Mouse (Mus musculus) liver, adult 2 months (tissue): ENCODE results near the gene Hspbap1. TPM values are rescaled to one million over a fixed set of nuclear protein-coding genes. Genes with fewer than 3 reads are reported as not detected.

Experiments
- DNase-seq: peaks from one replicate; pipeline ENCODE4 v3.0.0-alpha.2; 2011; ENCODE audit warnings: low read depth, low spot score; ENCODE audit errors: extremely low read depth
- H3K27ac ChIP-seq: fragments of 200-500 bp; replicated peaks from 2 replicates; pipeline ENCODE4 v1.5.1; 2012; ENCODE audit warnings: low read depth, mild to moderate bottlenecking, control low read depth, inconsistent platforms, low read length; ENCODE audit not compliant: insufficient read depth
- H3K27me3 ChIP-seq: fragments of 200-500 bp; 2 replicates; pipeline ENCODE4 v1.6.1; 2012; ENCODE audit warnings: mild to moderate bottlenecking, moderate library complexity, low read length, inconsistent platforms; ENCODE audit not compliant: control insufficient read depth, insufficient read depth
- H3K36me3 ChIP-seq: fragments of 200-500 bp; 2 replicates; pipeline ENCODE4 v1.6.1; 2012; ENCODE audit warnings: low read length, inconsistent platforms; ENCODE audit not compliant: control insufficient read depth, insufficient read depth
- H3K4me1 ChIP-seq: fragments of 200-500 bp; 2 replicates; pipeline ENCODE4 v1.6.1; 2011; ENCODE audit warnings: low read length; ENCODE audit not compliant: control insufficient read depth, insufficient read depth
- H3K4me3 ChIP-seq: fragments of 200-500 bp; 2 replicates; pipeline ENCODE4 v1.5.1; 2011; ENCODE audit warnings: low read depth, mild to moderate bottlenecking, control low read depth, low read length, moderate library complexity; ENCODE audit not compliant: insufficient read depth
- H3K79me2 ChIP-seq: fragments of 200-500 bp; 2 replicates; pipeline ENCODE4 v1.6.1; 2012; ENCODE audit warnings: inconsistent platforms, mild to moderate bottlenecking, low read length, moderate library complexity; ENCODE audit not compliant: control insufficient read depth, insufficient read depth
- H3K9ac ChIP-seq: fragments of 200-500 bp; 2 replicates; pipeline ENCODE4 v1.6.1; 2012; ENCODE audit warnings: low read depth, mild to moderate bottlenecking, control low read depth, inconsistent platforms, low read length
- CTCF ChIP-seq: fragments of 200-500 bp; IDR thresholded peaks from 2 replicates; pipeline ENCODE4 v1.5.1; 2011; ENCODE audit warnings: low read depth, low read length, control low read depth
- POLR2A ChIP-seq: fragments of 200-500 bp; IDR thresholded peaks from 2 replicates; pipeline ENCODE4 v1.6.1; 2011; ENCODE audit warnings: low read length, control low read depth; ENCODE audit not compliant: insufficient read depth; ENCODE audit errors: extremely low read depth
- WGBS: fragments of 180-500 bp; shearing (Covaris S2); methylation state at CpG from one replicate; pipeline ENCODE4 v1.1.7; 2018; 5-methylcytosine and 5-hydroxymethylcytosine counted together
- polyA plus RNA-seq: library from polyadenylated mRNA; depleted of rRNA; stranded (reverse); fragments of >200 nt; gene quantifications from 2 replicates; pipeline ENCODE4 v1.2.3, GENCODE M21; 2012
- total RNA-seq: library from RNA; depleted of rRNA; stranded (reverse); fragments of >200 nt; gene quantifications from 2 replicates; pipeline ENCODE4 v1.2.3, GENCODE M21; 2014

Hspbap1 gene
- total and polyA plus RNA-seq, 2 experiments, result 1.7 to 2.0 TPM

GRCm38 (mm10) chr16:35738096-35738767 is 31.9 kb upstream of the Hspbap1 start:
- peaks cover 14% of the 10 kb centered on the region for H3K4me1 ChIP-seq
- H3K36me3 ChIP-seq, result peaks cover 2% of the 10 kb centered on the region; the same call in 1 of the 2 replicates
- no peak overlapping the region for H3K9ac ChIP-seq
- H3K27ac ChIP-seq, result no peak overlapping the region
- 85% methylated on average over 7 of the region's 7 CpGs for WGBS
- peaks cover 10% of the 10 kb centered on the region; the same call in 1 of the 2 replicates for H3K79me2 ChIP-seq
- no peaks in the 10 kb centered on the region for H3K27me3 ChIP-seq
- no peak for DNase-seq
- H3K4me3 ChIP-seq, result no peak overlapping the region
- TF ChIP-seq CTCF (no peak), POLR2A (no peak)

DNA sequence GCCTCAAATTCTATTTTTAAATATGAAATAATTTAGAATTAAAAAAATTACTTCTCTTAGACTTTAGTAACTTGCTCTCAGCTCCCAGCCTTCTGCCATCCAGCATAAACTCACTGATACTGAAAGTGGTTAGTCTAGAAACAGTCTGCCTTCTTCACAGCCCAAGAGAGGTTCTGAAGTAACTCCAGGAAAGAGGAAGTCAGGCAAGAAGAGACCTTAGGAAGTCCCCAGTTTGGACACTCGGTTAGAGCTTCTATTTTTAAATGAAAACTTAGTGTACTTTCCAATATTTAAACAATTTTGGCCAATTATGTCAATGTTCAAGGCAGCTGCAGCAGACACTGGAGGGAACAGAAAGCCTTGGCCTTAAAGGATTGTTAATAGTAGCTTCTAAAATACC is 30.6 kb upstream of the Hspbap1 start:
- Histone ChIP-seq H3K27me3 (no peaks in the 10 kb centered on the region), H3K4me3 (no peak overlapping the region), H3K9ac (no peak overlapping the region), H3K27ac (no peak overlapping the region), H3K4me1 (peaks cover 21% of the 10 kb centered on the region), H3K36me3 (no peaks in the 10 kb centered on the region; the same call in 1 of the 2 replicates), H3K79me2 (peaks cover 10% of the 10 kb centered on the region; the same call in 1 of the 2 replicates)
- TF ChIP-seq CTCF (no peak), POLR2A (no peak)
- no peak for DNase-seq
- 2% methylated on average over 1 of the region's 1 CpGs for WGBS

- 85% methylated on average over 12 of the region's 12 CpGs for WGBS
- no peak overlapping the region for H3K9ac ChIP-seq
- H3K79me2 ChIP-seq, result peaks cover 10% of the 10 kb centered on the region; the same call in 1 of the 2 replicates
- no peak for TF ChIP-seq POLR2A
- no peak for TF ChIP-seq CTCF
- no peak overlapping the region for H3K4me3 ChIP-seq
- peaks cover 21% of the 10 kb centered on the region for H3K4me1 ChIP-seq
- no peak for DNase-seq
- H3K36me3 ChIP-seq, result no peaks in the 10 kb centered on the region
- no peaks in the 10 kb centered on the region for H3K27me3 ChIP-seq
- H3K27ac ChIP-seq, result no peak overlapping the region
These were observed 29.8 kb upstream of the Hspbap1 start for GRCm38 (mm10) chr16:35740357-35740756.

DNA sequence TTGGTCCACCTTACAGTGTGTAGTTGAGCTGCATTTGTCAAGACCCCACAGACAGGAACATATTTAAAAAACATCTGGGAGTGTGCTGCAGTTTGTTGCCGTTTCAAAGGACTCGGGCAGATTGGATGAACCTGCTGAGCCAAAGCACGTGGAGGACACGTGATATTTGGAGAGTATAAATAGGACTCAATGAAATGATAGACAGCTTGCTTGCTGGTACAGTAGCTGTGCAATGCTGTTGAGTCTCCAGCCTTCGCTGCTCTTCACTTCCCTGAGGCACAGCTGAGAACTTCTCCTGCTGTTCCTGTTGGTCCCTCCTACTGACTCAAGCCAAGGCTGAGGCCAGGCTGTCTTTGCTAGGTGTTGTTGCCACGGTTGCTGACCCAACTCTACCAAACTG is 29.2 kb upstream of the Hspbap1 start:
- H3K79me2 ChIP-seq, result peaks cover 10% of the 10 kb centered on the region; the same call in 1 of the 2 replicates
- H3K9ac ChIP-seq, result no peak overlapping the region
- H3K27me3 ChIP-seq, result no peaks in the 10 kb centered on the region
- H3K4me3 ChIP-seq, result no peak overlapping the region
- 91% methylated on average over 6 of the region's 6 CpGs for WGBS
- TF ChIP-seq CTCF (no peak), POLR2A (no peak)
- no peaks in the 10 kb centered on the region for H3K36me3 ChIP-seq
- H3K27ac ChIP-seq, result no peak overlapping the region
- H3K4me1 ChIP-seq, result peaks cover 21% of the 10 kb centered on the region
- no peak for DNase-seq

DNA sequence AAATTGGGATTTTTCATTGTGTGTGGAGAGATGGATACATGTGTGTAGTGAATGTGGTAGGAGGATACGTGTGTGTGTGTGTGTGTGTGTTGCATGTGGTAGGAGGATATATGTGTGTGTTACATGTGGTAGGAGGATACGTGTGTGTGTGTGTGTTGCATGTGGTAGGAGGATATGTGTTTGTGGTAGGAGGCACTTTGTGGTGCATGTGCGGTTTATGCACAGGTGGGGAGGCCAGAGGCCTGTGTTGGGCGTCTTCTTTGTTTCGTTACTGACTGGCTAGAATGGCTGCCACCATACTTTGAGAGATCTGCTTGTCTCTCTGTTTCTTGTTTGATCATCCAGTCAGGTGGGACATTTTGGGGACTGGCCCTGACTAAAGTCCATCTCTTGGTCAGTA is 28.6 kb upstream of the Hspbap1 start:
- WGBS, result 91% methylated on average over 5 of the region's 5 CpGs
- no peak overlapping the region for H3K9ac ChIP-seq

DNA sequence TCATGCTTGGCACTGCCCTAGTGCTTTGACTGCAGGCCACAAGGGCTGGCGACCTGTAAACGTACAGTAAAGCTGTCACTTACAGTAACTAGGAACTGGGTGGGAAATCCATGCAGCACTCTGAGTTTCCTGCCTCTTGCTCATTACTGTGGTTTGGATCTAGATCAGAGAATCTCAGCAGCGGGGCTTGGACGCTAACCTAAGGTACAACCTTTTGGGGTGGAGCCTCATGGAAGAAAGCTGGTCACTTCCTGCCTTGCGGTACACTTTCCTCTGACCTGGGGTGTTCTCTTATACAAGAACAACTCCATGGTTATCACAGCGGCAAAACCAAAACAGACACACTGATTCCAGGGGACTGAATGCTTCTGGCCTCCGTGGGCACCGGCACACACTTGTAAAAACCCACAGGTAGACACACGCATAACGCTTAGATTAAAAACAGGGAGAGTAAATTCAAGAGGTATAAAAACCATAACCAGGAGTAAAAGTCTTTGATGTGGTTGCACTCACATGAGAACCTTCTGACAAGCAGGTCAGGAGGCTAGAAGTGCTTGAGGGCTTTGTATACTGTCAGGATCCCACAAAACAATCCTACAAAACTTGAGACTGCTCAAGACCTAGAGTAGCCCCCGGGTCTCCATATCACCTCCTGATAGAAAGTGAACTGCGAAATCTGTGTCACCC is 27.8 kb upstream of the Hspbap1 start:
- peak; percentile 72 for DNase-seq
- TF ChIP-seq POLR2A (no peak), CTCF (no peak)
- Histone ChIP-seq H3K4me1 (peaks cover 23% of the 10 kb centered on the region), H3K27me3 (no peaks in the 10 kb centered on the region), H3K36me3 (peaks cover 2% of the 10 kb centered on the region; the same call in 1 of the 2 replicates), H3K27ac (peak overlapping the region; percentile 42; the same call in 1 of the 2 replicates), H3K4me3 (no peak overlapping the region), H3K9ac (no peak overlapping the region), H3K79me2 (peaks cover 10% of the 10 kb centered on the region; the same call in 1 of the 2 replicates)
- WGBS, result 61% methylated on average over 12 of the region's 12 CpGs

More for the DNA sequence above, 28.6 kb upstream of the Hspbap1 start:
- Histone ChIP-seq H3K79me2 (peaks cover 10% of the 10 kb centered on the region; the same call in 1 of the 2 replicates), H3K4me3 (no peak overlapping the region), H3K4me1 (peaks cover 23% of the 10 kb centered on the region), H3K27ac (no peak overlapping the region), H3K36me3 (peaks cover 2% of the 10 kb centered on the region; the same call in 1 of the 2 replicates), H3K27me3 (no peaks in the 10 kb centered on the region)
- TF ChIP-seq POLR2A (no peak), CTCF (no peak)
- no peak for DNase-seq
